24 mouse cellular contexts compared by ENCODE assay signal in the genomic region with DNA sequence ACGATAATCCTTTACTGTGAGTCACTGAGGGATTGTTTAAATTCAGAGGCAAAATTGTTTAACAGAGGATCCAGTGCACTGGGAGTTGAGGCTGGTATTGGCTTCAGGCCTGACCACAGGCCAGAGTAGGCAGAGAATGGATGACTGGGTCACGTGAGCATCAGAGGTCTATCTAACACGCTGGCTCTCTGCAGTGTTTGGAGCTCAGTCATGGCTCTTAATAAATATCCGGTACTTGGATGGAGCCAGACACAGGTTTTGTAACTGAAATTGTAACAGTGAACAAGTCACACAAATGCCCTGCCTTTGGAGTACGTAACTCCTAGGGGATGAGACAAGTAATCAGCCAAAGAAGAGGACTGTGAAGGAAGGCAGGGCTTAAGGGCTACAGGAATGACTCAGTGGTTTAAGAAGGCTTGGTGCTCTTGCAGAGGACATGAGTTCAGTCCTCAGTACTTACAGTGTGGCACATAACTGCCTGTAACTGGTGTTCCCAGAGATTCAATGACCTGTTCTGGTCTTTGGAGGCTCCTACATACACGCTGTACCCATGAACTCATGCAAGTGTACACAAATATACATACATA. TPM values are rescaled to one million over a fixed set of nuclear protein-coding genes. Genes with fewer than 3 reads are reported as not detected.
DNase-seq lines count a peak whose midpoint lies in the region; ATAC-seq and TF ChIP-seq lines count a peak whose summit lies in the region.
"Had no signal": no experiment of that assay in that cellular context is flagged by ENCODE, and none has a peak within 500 bp of the region (broad histone marks: within the 10 kb centered on the region; RNA-seq: fewer than 3 reads in every experiment).

No protein-coding gene starts in this region.

- no peak overlapping the region for H3K9ac ChIP-seq in liver, embryonic 11.5 days (ENCODE audit: low read depth, low read length)
- H3K9ac ChIP-seq in liver, embryonic 12.5 days, result no peak overlapping the region
- no peak overlapping the region for H3K9ac ChIP-seq in stomach, embryonic 14.5 days (replicated peaks; ENCODE audit: low read depth, low read length)
- no peak overlapping the region for H3K9ac ChIP-seq in midbrain, embryonic 11.5 days (ENCODE audit: low read length)
- H3K9ac ChIP-seq: embryonic facial prominence, embryonic 13.5 days; forebrain, embryonic 15.5 days; heart, embryonic 15.5 days; hindbrain, embryonic 14.5 days; limb, embryonic 15.5 days had no signal

- no peaks in the 10 kb centered on the region for H3K9me3 ChIP-seq in liver, embryonic 11.5 days (ENCODE audit: control insufficient read depth, low read length)
- H3K9me3 ChIP-seq in liver, embryonic 12.5 days (replicated peaks), result no peaks in the 10 kb centered on the region
- H3K9me3 ChIP-seq in stomach, embryonic 14.5 days (ENCODE audit: control insufficient read depth, low read depth, low read length), result no peaks in the 10 kb centered on the region
- no peaks in the 10 kb centered on the region for H3K9me3 ChIP-seq in midbrain, embryonic 11.5 days (ENCODE audit: control insufficient read depth, low read length)
- H3K9me3 ChIP-seq: embryonic facial prominence, embryonic 13.5 days; forebrain, embryonic 15.5 days; heart, embryonic 15.5 days; limb, embryonic 15.5 days had no signal

- 84% methylated on average over 6 of the region's 6 CpGs for WGBS in liver, embryonic 11.5 days
- 71% methylated on average over 6 of the region's 6 CpGs for WGBS in liver, embryonic 12.5 days (ENCODE audit: insufficient replicate concordance)
- 64% methylated on average over 6 of the region's 6 CpGs for WGBS in stomach, embryonic 14.5 days
- 91% methylated on average over 6 of the region's 6 CpGs for WGBS in midbrain, embryonic 11.5 days

- ATAC-seq in liver, embryonic 11.5 days (replicated peaks; ENCODE audit: low FRiP score), result no peak
- no peak for ATAC-seq in liver, embryonic 12.5 days
- ATAC-seq in stomach, embryonic 14.5 days (ENCODE audit: insufficient number of reproducible peaks, insufficient read depth, low FRiP score, low read depth), result peak; percentile 63; the same call in 1 of the 2 replicates
- ATAC-seq in midbrain, embryonic 11.5 days (ENCODE audit: low FRiP score), result no peak
- ATAC-seq: CD4-positive, CD25-positive, alpha-beta regulatory T cell, adult 4 months; forebrain, embryonic 15.5 days; inflammation-experienced regulatory T-cells, adult 6 months; midbrain, embryonic 16.5 days had no signal

- no peak overlapping the region for H3K4me3 ChIP-seq in liver, embryonic 11.5 days (ENCODE audit: low read depth, low read length)
- H3K4me3 ChIP-seq in liver, embryonic 12.5 days, result no peak overlapping the region
- H3K4me3 ChIP-seq in embryonic fibroblast, embryonic 13.5 days (ENCODE audit: insufficient read depth, low read length), result no peak overlapping the region
- no peak overlapping the region for H3K4me3 ChIP-seq in stomach, embryonic 14.5 days (ENCODE audit: low read depth, low read length)
- no peak overlapping the region for H3K4me3 ChIP-seq in midbrain, embryonic 11.5 days (ENCODE audit: low read depth, low read length)
- H3K4me3 ChIP-seq: embryonic facial prominence, embryonic 13.5 days; forebrain, embryonic 15.5 days; heart, embryonic 15.5 days; limb, embryonic 15.5 days had no signal

- DNase-seq in liver, embryonic 11.5 days (ENCODE audit: low spot score), result peak; percentile 12
- peak; percentile 45 for DNase-seq in 416B (ENCODE audit: low read depth)
- no peak for DNase-seq in midbrain, embryonic 11.5 days (ENCODE audit: low spot score, missing footprints)
- no peak for DNase-seq in frontal cortex, postnatal 10 days (ENCODE audit: low spot score in 2 of 2)
- DNase-seq in urinary bladder, postnatal 25 days (ENCODE audit: low spot score), result no peak
- DNase-seq: adrenal gland, postnatal 36 days; cerebellum, adult 11 months; cerebellum, postnatal 10 days; gastrocnemius, postnatal 25 days; heart, postnatal 36 days; kidney, adult 9 months; kidney, postnatal 36 days; lung, postnatal 36 days had no signal

- no peaks in the 10 kb centered on the region for H3K4me1 ChIP-seq in liver, embryonic 11.5 days (replicated peaks; ENCODE audit: control insufficient read depth, insufficient read depth, low read length)
- no peaks in the 10 kb centered on the region for H3K4me1 ChIP-seq in liver, embryonic 12.5 days
- no peaks in the 10 kb centered on the region for H3K4me1 ChIP-seq in embryonic fibroblast, embryonic 13.5 days (ENCODE audit: control insufficient read depth, insufficient read depth, low read length)
- H3K4me1 ChIP-seq in stomach, embryonic 14.5 days (ENCODE audit: control insufficient read depth, insufficient read depth, low read length), result no peaks in the 10 kb centered on the region
- no peaks in the 10 kb centered on the region for H3K4me1 ChIP-seq in midbrain, embryonic 11.5 days (ENCODE audit: control insufficient read depth, insufficient read depth, low read length)
- H3K4me1 ChIP-seq: forebrain, embryonic 15.5 days; limb, embryonic 15.5 days had no signal

- H3K27ac ChIP-seq in liver, embryonic 11.5 days (ENCODE audit: low read depth, low read length), result no peak overlapping the region
- H3K27ac ChIP-seq in liver, embryonic 12.5 days, result no peak overlapping the region
- peak overlapping the region; percentile 72 for H3K27ac ChIP-seq in embryonic fibroblast, embryonic 13.5 days (ENCODE audit: insufficient read depth, low read length)
- H3K27ac ChIP-seq in stomach, embryonic 14.5 days (ENCODE audit: low read length), result peak overlapping the region; percentile 41; the same call in 1 of the 2 replicates
- no peak overlapping the region for H3K27ac ChIP-seq in midbrain, embryonic 11.5 days (ENCODE audit: low read depth, low read length)
- H3K27ac ChIP-seq: embryonic facial prominence, embryonic 13.5 days; forebrain, embryonic 15.5 days; heart, embryonic 15.5 days; hindbrain, embryonic 14.5 days; limb, embryonic 15.5 days had no signal

- no peak for TF ChIP-seq POLR2A in embryonic fibroblast, embryonic 13.5 days (IDR thresholded peaks at IDR 0.05; ENCODE audit: low read depth, low read length)

- H3K27me3 ChIP-seq in liver, embryonic 11.5 days (replicated peaks; ENCODE audit: control insufficient read depth, insufficient read depth, low read length), result no peaks in the 10 kb centered on the region
- H3K27me3 ChIP-seq in liver, embryonic 12.5 days (replicated peaks), result no peaks in the 10 kb centered on the region
- H3K27me3 ChIP-seq in stomach, embryonic 14.5 days (ENCODE audit: control insufficient read depth, insufficient read depth, low read length), result no peaks in the 10 kb centered on the region
- no peaks in the 10 kb centered on the region for H3K27me3 ChIP-seq in midbrain, embryonic 11.5 days (ENCODE audit: control insufficient read depth, insufficient read depth, low read length)
- H3K27me3 ChIP-seq: embryonic facial prominence, embryonic 13.5 days; forebrain, embryonic 15.5 days; heart, embryonic 15.5 days; limb, embryonic 15.5 days had no signal

- TF ChIP-seq CTCF in embryonic fibroblast, embryonic 13.5 days (IDR thresholded peaks at IDR 0.05; ENCODE audit: borderline replicate concordance, insufficient read depth, low read length), result no peak

- no peak overlapping the region for H3K4me2 ChIP-seq in liver, embryonic 11.5 days
- no peak overlapping the region for H3K4me2 ChIP-seq in liver, embryonic 12.5 days
- no peak overlapping the region for H3K4me2 ChIP-seq in stomach, embryonic 14.5 days (replicated peaks; ENCODE audit: low read depth, low read length)
- H3K4me2 ChIP-seq in midbrain, embryonic 11.5 days, result no peak overlapping the region
- H3K4me2 ChIP-seq: embryonic facial prominence, embryonic 13.5 days; forebrain, embryonic 15.5 days; heart, embryonic 15.5 days; hindbrain, embryonic 14.5 days; limb, embryonic 15.5 days had no signal

- H3K36me3 ChIP-seq in liver, embryonic 11.5 days (ENCODE audit: control insufficient read depth, insufficient read depth, low read length), result no peaks in the 10 kb centered on the region
- no peaks in the 10 kb centered on the region for H3K36me3 ChIP-seq in liver, embryonic 12.5 days
- H3K36me3 ChIP-seq in stomach, embryonic 14.5 days (ENCODE audit: control insufficient read depth, insufficient read depth, low read length), result no peaks in the 10 kb centered on the region
- no peaks in the 10 kb centered on the region for H3K36me3 ChIP-seq in midbrain, embryonic 11.5 days (ENCODE audit: control insufficient read depth, insufficient read depth, low read length)
- H3K36me3 ChIP-seq: embryonic facial prominence, embryonic 13.5 days; forebrain, embryonic 15.5 days; heart, embryonic 15.5 days; limb, embryonic 15.5 days had no signal

RNA-seq across cellular contexts. Expression of a gene that starts 41.0 kb away (rescaled TPM):
- 0.68 and 1.7 TPM in 2 replicates for polyA plus RNA-seq in liver, embryonic 11.5 days (2014; fragmentation: Nextera tagmentation; extraction: Ambion mirVana)
- polyA plus RNA-seq in liver, embryonic 12.5 days (2016; fragmentation: Nextera tagmentation; extraction: Ambion mirVana), result 1.0 and 1.2 TPM in 2 replicates
- 0.91 TPM in 1 of 2 replicates, not detected in the other for polyA plus RNA-seq in embryonic fibroblast, embryonic 13.5 days (2011; ENCODE audit: insufficient read length, low read depth, missing spikeins)
- polyA plus RNA-seq in stomach, embryonic 14.5 days (2014; fragmentation: Nextera tagmentation; extraction: Ambion mirVana), result 0.59 and 0.81 TPM in 2 replicates
- 0.67 and 0.84 TPM in 2 replicates for polyA plus RNA-seq in midbrain, embryonic 11.5 days (2014; fragmentation: Nextera tagmentation; extraction: Ambion mirVana)

Comparison
In these comparisons a context has a peak if more than half of its experiments do, and no peak if none do; other contexts are left out.
1. DNase-seq: peak in liver, embryonic 11.5 days (single experiment) and 416B (single experiment); none in midbrain, embryonic 11.5 days (single experiment), frontal cortex, postnatal 10 days (0 of 2) and urinary bladder, postnatal 25 days (single experiment).
2. H3K27ac ChIP-seq: peak in embryonic fibroblast, embryonic 13.5 days (single experiment) and stomach, embryonic 14.5 days (single experiment); none in liver, embryonic 11.5 days (single experiment), liver, embryonic 12.5 days (single experiment) and midbrain, embryonic 11.5 days (single experiment).